15 mouse cellular contexts compared by ENCODE assay signal in genomic region chr17:78287391-78287790, GRCm38 (mm10).
A peak's percentile ranks its signal among the peaks of the same experiment; 100 is the strongest.
DNase-seq lines count a peak whose midpoint lies in the region.
"Had no signal": no experiment of that assay in that cellular context is flagged by ENCODE, and none has a peak within 500 bp of the region (broad histone marks: within the 10 kb centered on the region; RNA-seq: fewer than 3 reads in every experiment).

No protein-coding gene starts in this region.

- DNase-seq in heart, adult 11 months = peak; percentile 64
- no peak for DNase-seq in heart, adult 9 months (ENCODE audit: low spot score in 2 of 2)
- peak; percentile 35 for DNase-seq in lung, postnatal 10 days
- DNase-seq in lung, adult 18-20 months = no peak
- no peak for DNase-seq in MN1 (ENCODE audit: low spot score)
- DNase-seq: adrenal gland, adult 2 months; adrenal gland, postnatal 10 days; adrenal gland, postnatal 25 days; cerebellum, adult 11 months; cerebellum, adult 18-20 months; cerebellum, adult 8-10 months; cerebellum, adult 9-11 months; cerebellum, postnatal 14 days; cerebellum, postnatal 36 days; embryo, embryonic 11 days had no signal

Comparison
In these comparisons a context has a peak if more than half of its experiments do, and no peak if none do; other contexts are left out.
1. DNase-seq: peak in heart, adult 11 months (single experiment) and lung, postnatal 10 days (single experiment); none in heart, adult 9 months (0 of 2), lung, adult 18-20 months (0 of 2) and MN1 (single experiment).